Mouse (Mus musculus) heart, postnatal 0 days (tissue): ENCODE results near the gene Xrcc2.

Source experiments
- CTCF ChIP-seq: IDR thresholded peaks from 2 replicates; pipeline ENCODE4 v1.5.1; 2016; ENCODE audit warnings: antibody characterized with exemption, control low read depth, low read depth
- EP300 ChIP-seq: IDR thresholded peaks from 2 replicates; pipeline ENCODE4 v1.6.1; 2016; ENCODE audit warnings: antibody characterized with exemption, low read depth

GRCm38 (mm10) chr5:25668306-25668705 lies 37.3 kb downstream of the Xrcc2 start:
- TF ChIP-seq EP300: no peak
- TF ChIP-seq CTCF: no peak
